Comparison of ENCODE assay signal across 13 mouse cellular contexts in the genomic region with DNA sequence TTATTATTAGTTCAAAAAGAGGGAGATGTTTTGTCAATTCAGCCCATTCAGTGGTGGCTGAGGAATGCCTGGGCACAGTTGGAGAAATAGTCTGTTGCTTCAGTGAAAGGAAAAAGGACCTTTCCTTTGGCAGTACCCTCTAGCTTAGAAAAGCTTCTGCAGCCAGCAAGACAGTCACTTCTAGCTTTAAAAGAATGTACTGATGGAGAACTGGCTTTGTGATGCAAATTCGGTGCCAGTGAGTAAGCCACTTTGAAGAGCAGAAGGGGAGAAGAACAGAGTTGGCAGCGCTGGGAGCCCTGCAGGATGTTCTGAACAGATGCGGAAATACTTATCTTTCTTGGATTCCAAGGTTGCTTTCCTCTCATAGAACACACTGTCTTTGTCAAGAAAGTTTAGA.
DNase-seq lines count a peak whose midpoint lies in the region; ATAC-seq and TF ChIP-seq lines count a peak whose summit lies in the region.
"Had no signal": no experiment of that assay in that cellular context is flagged by ENCODE, and none has a peak within 500 bp of the region (broad histone marks: within the 10 kb centered on the region; RNA-seq: fewer than 3 reads in every experiment).

No protein-coding gene starts in this region.

- peak; percentile 35 for DNase-seq in gastrocnemius, postnatal 25 days
- DNase-seq in gastrocnemius, postnatal 10 days = no peak
- peak; percentile 51 for DNase-seq in brain, embryonic 14.5 days (ENCODE audit: low read depth)
- DNase-seq in layer of hippocampus, postnatal 10 days (ENCODE audit: low spot score in 2 of 2) = peak; percentile 19 to 29
- peak; percentile 10 for DNase-seq in right cerebral cortex, postnatal 14 days
- DNase-seq in thymus, adult 2 months = no peak
- DNase-seq in limb, embryonic 10.5 days (ENCODE audit: low spot score) = no peak
- no peak for DNase-seq in hindbrain, embryonic 14.5 days (ENCODE audit: low spot score)

- ATAC-seq in hindbrain, embryonic 14.5 days (ENCODE audit: low FRiP score) = no peak
- ATAC-seq: CD4-positive, CD25-positive, alpha-beta regulatory T cell, adult 4 months had no signal

- H3K4me3 ChIP-seq in thymus, adult 2 months (ENCODE audit: control insufficient read depth, insufficient read depth, low read length) = no peak overlapping the region
- no peak overlapping the region for H3K4me3 ChIP-seq in limb, embryonic 10.5 days
- no peak overlapping the region for H3K4me3 ChIP-seq in hindbrain, embryonic 14.5 days (replicated peaks; ENCODE audit: low read length)
- H3K4me3 ChIP-seq: embryonic facial prominence, embryonic 13.5 days; megakaryocyte, embryonic 14.5 days had no signal

- 87% methylated on average over 3 of the region's 3 CpGs for WGBS in thymus, adult 2 months
- 53% methylated on average over 3 of the region's 3 CpGs for WGBS in limb, embryonic 10.5 days
- 31% methylated on average over 3 of the region's 3 CpGs for WGBS in hindbrain, embryonic 14.5 days

- no peak overlapping the region for H3K9ac ChIP-seq in hindbrain, embryonic 14.5 days
- H3K9ac ChIP-seq: embryonic facial prominence, embryonic 13.5 days; liver, embryonic 14.5 days had no signal

- H3K36me3 ChIP-seq in thymus, adult 2 months (ENCODE audit: control insufficient read depth, insufficient read depth, low read length) = no peaks in the 10 kb centered on the region
- no peaks in the 10 kb centered on the region for H3K36me3 ChIP-seq in limb, embryonic 10.5 days
- H3K36me3 ChIP-seq in hindbrain, embryonic 14.5 days (replicated peaks; ENCODE audit: control insufficient read depth, insufficient read depth) = no peaks in the 10 kb centered on the region
- H3K36me3 ChIP-seq: embryonic facial prominence, embryonic 13.5 days had no signal

- no peak for TF ChIP-seq CTCF in brain, embryonic 14.5 days (IDR thresholded peaks at IDR 0.05; ENCODE audit: borderline replicate concordance, extremely low read depth, insufficient read depth, insufficient read length)
- no peak for TF ChIP-seq CTCF in thymus, adult 2 months (IDR thresholded peaks at IDR 0.05; ENCODE audit: borderline replicate concordance, control insufficient read depth, extremely low read depth, insufficient read depth, low read length, poor library complexity)

- H3K4me1 ChIP-seq in thymus, adult 2 months (replicated peaks; ENCODE audit: control insufficient read depth, insufficient read depth, low read length) = no peaks in the 10 kb centered on the region
- H3K4me1 ChIP-seq in limb, embryonic 10.5 days = no peaks in the 10 kb centered on the region
- H3K4me1 ChIP-seq in hindbrain, embryonic 14.5 days (replicated peaks; ENCODE audit: control insufficient read depth, insufficient read depth, low read length) = no peaks in the 10 kb centered on the region
- H3K4me1 ChIP-seq: embryonic facial prominence, embryonic 13.5 days had no signal

- no peaks in the 10 kb centered on the region for H3K27me3 ChIP-seq in thymus, adult 2 months (ENCODE audit: control insufficient read depth, insufficient read depth, low read length)
- H3K27me3 ChIP-seq in limb, embryonic 10.5 days (ENCODE audit: low read depth, poor library complexity, severe bottlenecking) = no peaks in the 10 kb centered on the region
- H3K27me3 ChIP-seq in hindbrain, embryonic 14.5 days (ENCODE audit: control insufficient read depth, insufficient read depth, low read length) = no peaks in the 10 kb centered on the region
- H3K27me3 ChIP-seq: embryonic facial prominence, embryonic 13.5 days; megakaryocyte, embryonic 14.5 days had no signal

- no peak for TF ChIP-seq POLR2A in brain, embryonic 14.5 days (IDR thresholded peaks at IDR 0.05; ENCODE audit: borderline replicate concordance, extremely low read depth, insufficient read depth, insufficient read length, poor library complexity, severe bottlenecking)
- no peak for TF ChIP-seq POLR2A in thymus, adult 2 months (IDR thresholded peaks at IDR 0.05; ENCODE audit: control insufficient read depth, extremely low read depth, insufficient read depth, low read length, poor library complexity)

- no peaks in the 10 kb centered on the region for H3K9me3 ChIP-seq in limb, embryonic 10.5 days (replicated peaks)
- no peaks in the 10 kb centered on the region for H3K9me3 ChIP-seq in hindbrain, embryonic 14.5 days (ENCODE audit: control insufficient read depth, low read length)
- H3K9me3 ChIP-seq: embryonic facial prominence, embryonic 13.5 days; megakaryocyte, embryonic 14.5 days had no signal

- no peak overlapping the region for H3K27ac ChIP-seq in thymus, adult 2 months (ENCODE audit: control insufficient read depth, insufficient read depth, low read length)
- H3K27ac ChIP-seq in limb, embryonic 10.5 days = no peak overlapping the region
- no peak overlapping the region for H3K27ac ChIP-seq in hindbrain, embryonic 14.5 days
- H3K27ac ChIP-seq: embryonic facial prominence, embryonic 13.5 days; kidney, postnatal 0 days; liver, embryonic 14.5 days had no signal

- no peak overlapping the region for H3K4me2 ChIP-seq in hindbrain, embryonic 14.5 days (replicated peaks)
- H3K4me2 ChIP-seq: embryonic facial prominence, embryonic 13.5 days had no signal

Comparison
In these comparisons a context has a peak if more than half of its experiments do, and no peak if none do; other contexts are left out.
1. DNase-seq: peak in gastrocnemius, postnatal 25 days (single experiment), brain, embryonic 14.5 days (single experiment), layer of hippocampus, postnatal 10 days (2 of 2) and right cerebral cortex, postnatal 14 days (single experiment); none in gastrocnemius, postnatal 10 days (single experiment), thymus, adult 2 months (single experiment), limb, embryonic 10.5 days (single experiment) and hindbrain, embryonic 14.5 days (single experiment).